Mouse (Mus musculus) thymus, adult 2 months (tissue): ENCODE data around the gene Vps53. TPM values are rescaled to one million over a fixed set of nuclear protein-coding genes. Genes with fewer than 3 reads are reported as not detected.

Source experiments
- DNase-seq: peaks from one replicate; pipeline ENCODE4 v3.0.0; 2021
- H3K27ac ChIP-seq: fragments of 200-500 bp; 2 replicates; pipeline ENCODE4 v1.5.1; 2012; ENCODE audit warnings: low read length, control low read depth; ENCODE audit not compliant: control insufficient read depth, insufficient read depth
- H3K27me3 ChIP-seq: fragments of 200-500 bp; 2 replicates; pipeline ENCODE4 v1.6.1; 2012; ENCODE audit warnings: mild to moderate bottlenecking, low read length, moderate library complexity, mixed read lengths; ENCODE audit not compliant: control insufficient read depth, insufficient read depth
- H3K36me3 ChIP-seq: fragments of 200-500 bp; 2 replicates; pipeline ENCODE4 v1.6.1; 2012; ENCODE audit warnings: mild to moderate bottlenecking, low read length, moderate library complexity; ENCODE audit not compliant: control insufficient read depth, insufficient read depth
- H3K4me1 ChIP-seq: fragments of 200-500 bp; replicated peaks from 2 replicates; pipeline ENCODE4 v1.6.1; 2012; ENCODE audit warnings: low read length; ENCODE audit not compliant: control insufficient read depth, insufficient read depth
- H3K4me3 ChIP-seq: fragments of 200-500 bp; 2 replicates; pipeline ENCODE4 v1.5.1; 2012; ENCODE audit warnings: mild to moderate bottlenecking, low read length, control low read depth, moderate library complexity; ENCODE audit not compliant: control insufficient read depth, insufficient read depth
- CTCF ChIP-seq: fragments of 200-500 bp; IDR thresholded peaks from 2 replicates; pipeline ENCODE4 v1.5.1; 2012; ENCODE audit warnings: mild to moderate bottlenecking, control low read depth, low read length, moderate library complexity, borderline replicate concordance; ENCODE audit not compliant: control insufficient read depth, poor library complexity, insufficient read depth; ENCODE audit errors: extremely low read depth
- POLR2A ChIP-seq: fragments of 200-500 bp; IDR thresholded peaks from 2 replicates; pipeline ENCODE4 v1.6.1; 2012; ENCODE audit warnings: mild to moderate bottlenecking, low read length, control low read depth, moderate library complexity; ENCODE audit not compliant: control insufficient read depth, poor library complexity, insufficient read depth; ENCODE audit errors: extremely low read depth
- WGBS: fragments of 180-500 bp; shearing (Covaris S2); methylation state at CpG from one replicate; pipeline ENCODE4 v1.1.7; 2018; 5-methylcytosine and 5-hydroxymethylcytosine counted together
- polyA plus RNA-seq: library from polyadenylated mRNA; depleted of rRNA; stranded (reverse); fragments of >200 nt; gene quantifications from 2 replicates; pipeline ENCODE4 v1.2.3, GENCODE M21; 2012

Vps53 gene
- polyA plus RNA-seq, 1 experiment, result 33.7 TPM

GRCm38 (mm10) chr11:76083941-76084367 is 95.5 kb downstream of the Vps53 start:
- DNase-seq, result no peak
- Histone ChIP-seq H3K4me1 (peaks cover 13% of the 10 kb centered on the region), H3K27ac (no peak overlapping the region), H3K36me3 (peaks cover 14% of the 10 kb centered on the region), H3K4me3 (no peak overlapping the region), H3K27me3 (no peaks in the 10 kb centered on the region)
- WGBS, result 88% methylated on average over 3 of the region's 3 CpGs
- TF ChIP-seq POLR2A, result no peak
- TF ChIP-seq CTCF, result no peak

GRCm38 (mm10) chr11:76081048-76081640 is 98.3 kb downstream of the Vps53 start:
- H3K27me3 ChIP-seq, result no peaks in the 10 kb centered on the region
- no peak overlapping the region for H3K27ac ChIP-seq
- no peak for TF ChIP-seq CTCF
- peaks cover 14% of the 10 kb centered on the region for H3K36me3 ChIP-seq
- WGBS, result 81% methylated on average over 6 of the region's 6 CpGs
- H3K4me3 ChIP-seq, result no peak overlapping the region
- DNase-seq, result no peak
- H3K4me1 ChIP-seq, result peaks cover 13% of the 10 kb centered on the region

GRCm38 (mm10) chr11:76080293-76080692 is 99.2 kb downstream of the Vps53 start:
- Histone ChIP-seq H3K4me3 (no peak overlapping the region), H3K4me1 (peaks cover 10% of the 10 kb centered on the region), H3K36me3 (peaks cover 14% of the 10 kb centered on the region), H3K27me3 (no peaks in the 10 kb centered on the region), H3K27ac (no peak overlapping the region)
- no peak for DNase-seq
- WGBS, result 77% methylated on average over 2 of the region's 2 CpGs
- TF ChIP-seq CTCF (no peak), POLR2A (no peak)

- TF ChIP-seq POLR2A (no peak), CTCF (no peak)
- Histone ChIP-seq H3K4me3 (no peak overlapping the region), H3K27ac (no peak overlapping the region), H3K27me3 (no peaks in the 10 kb centered on the region), H3K36me3 (peaks cover 14% of the 10 kb centered on the region), H3K4me1 (no peaks in the 10 kb centered on the region)
- WGBS, result 99% methylated on average over 6 of the region's 6 CpGs
- no peak for DNase-seq
These were observed 102.1 kb downstream of the Vps53 start for GRCm38 (mm10) chr11:76077341-76077740.

GRCm38 (mm10) chr11:76074296-76075093 is 105.0 kb downstream of the Vps53 start:
- H3K4me3 ChIP-seq, result no peak overlapping the region
- H3K36me3 ChIP-seq, result no peaks in the 10 kb centered on the region; the same call in 1 of the 2 replicates
- 80% methylated on average over 11 of the region's 11 CpGs for WGBS
- DNase-seq, result no peak
- TF ChIP-seq POLR2A (no peak), CTCF (no peak)
- no peak overlapping the region for H3K27ac ChIP-seq
- H3K4me1 ChIP-seq, result no peaks in the 10 kb centered on the region
- H3K27me3 ChIP-seq, result no peaks in the 10 kb centered on the region

GRCm38 (mm10) chr11:76069816-76070215 is 109.6 kb downstream of the Vps53 start:
- Histone ChIP-seq H3K27me3 (no peaks in the 10 kb centered on the region), H3K27ac (no peak overlapping the region), H3K36me3 (no peaks in the 10 kb centered on the region; the same call in 1 of the 2 replicates), H3K4me3 (no peak overlapping the region), H3K4me1 (no peaks in the 10 kb centered on the region)
- 96% methylated on average over 6 of the region's 6 CpGs for WGBS
- TF ChIP-seq CTCF (no peak), POLR2A (no peak)
- DNase-seq, result no peak
